Mouse (Mus musculus): ENCODE results near the gene Shroom1. TPM values are rescaled to one million over a fixed set of nuclear protein-coding genes. Genes with fewer than 3 reads are reported as not detected.

Gene Shroom1
- polyA plus RNA-seq, 1 experiment from 2014 or later, result 2.4 TPM

DNA sequence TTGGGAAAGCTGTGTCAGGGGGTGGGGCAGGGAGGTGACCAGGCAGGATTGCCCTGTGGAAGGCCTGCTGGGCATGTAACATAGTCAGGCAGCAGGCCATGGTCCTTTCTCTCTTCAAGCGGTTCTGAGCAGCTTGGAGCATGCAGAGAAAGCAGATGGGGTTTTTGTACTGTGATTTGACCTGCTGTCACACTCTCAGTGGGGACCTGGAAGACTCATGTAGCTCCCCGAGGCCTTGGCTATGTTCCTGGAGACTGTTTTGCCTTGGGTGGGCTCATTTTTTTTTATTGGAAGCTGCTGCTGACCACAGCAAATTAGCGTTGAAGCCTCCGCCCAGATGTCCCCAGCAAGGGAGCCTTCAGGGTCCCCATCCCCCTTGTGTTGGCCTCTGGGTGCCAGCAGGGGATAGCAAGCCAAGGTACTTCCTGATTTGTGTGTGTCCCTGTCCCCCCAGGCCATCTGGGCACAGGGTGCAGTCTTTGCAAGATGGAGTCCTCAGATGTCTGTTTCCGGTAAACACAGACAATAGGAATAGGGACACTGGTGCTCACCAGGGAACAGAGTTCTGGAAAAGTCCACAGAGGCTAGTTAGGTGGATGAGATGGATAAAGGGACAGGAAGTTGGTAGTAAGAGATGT, 48.1 kb downstream of the Shroom1 start:
- no peak overlapping the region for H3K9ac ChIP-seq (replicated peaks)
- H3K27me3 ChIP-seq, result peaks cover 39% of the 10 kb centered on the region
- peaks cover 8% of the 10 kb centered on the region for H3K4me1 ChIP-seq
- H3K36me3 ChIP-seq, result no peaks in the 10 kb centered on the region
- WGBS, result 73% methylated on average over 5 of the region's 5 CpGs
- no peaks in the 10 kb centered on the region for H3K9me3 ChIP-seq
- no peak overlapping the region for H3K4me3 ChIP-seq
- no peak for ATAC-seq (ENCODE audit: low FRiP score, low read depth)
- no peak overlapping the region for H3K4me2 ChIP-seq (replicated peaks)
- no peak overlapping the region for H3K27ac ChIP-seq (replicated peaks)

DNA sequence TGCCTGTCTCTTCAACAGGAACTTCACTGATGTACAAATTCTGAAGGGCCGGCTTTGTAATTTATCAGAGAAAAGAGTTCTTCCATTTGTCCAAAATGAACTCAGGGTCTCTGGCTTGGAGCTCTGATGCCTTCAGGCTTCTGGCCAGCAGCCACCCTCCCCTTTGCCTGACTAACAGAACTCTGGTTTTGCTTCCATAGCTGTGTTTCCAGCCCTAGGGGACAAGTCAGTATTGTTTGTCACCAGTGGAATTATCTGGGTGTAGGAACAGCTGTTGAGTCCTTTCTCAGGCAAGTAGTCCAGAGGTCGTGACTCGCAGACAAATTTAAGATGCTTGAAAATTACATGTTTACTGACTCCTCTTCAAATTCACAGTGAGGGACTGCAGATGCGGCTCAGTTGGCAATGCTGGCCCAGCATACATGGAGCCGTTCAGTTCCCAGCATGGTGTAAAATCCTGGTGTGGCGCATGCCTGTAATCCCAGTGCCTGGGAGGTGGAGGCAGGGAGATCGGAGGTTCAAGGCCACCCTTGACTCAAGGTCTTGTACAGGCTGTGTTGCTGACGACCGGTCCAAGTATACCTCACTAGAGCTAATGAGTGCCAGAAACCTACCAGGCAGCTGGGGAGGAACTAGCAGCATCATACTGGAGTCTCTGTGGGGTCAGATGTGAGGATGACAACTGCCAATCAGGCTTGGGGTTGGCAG, 50.2 kb downstream of the Shroom1 start:
- Histone ChIP-seq H3K9me3 (no peaks in the 10 kb centered on the region), H3K9ac (replicated peaks) (no peak overlapping the region), H3K27me3 (peaks cover 23% of the 10 kb centered on the region), H3K4me1 (no peaks in the 10 kb centered on the region), H3K4me2 (replicated peaks) (no peak overlapping the region), H3K27ac (replicated peaks) (no peak overlapping the region), H3K4me3 (no peak overlapping the region), H3K36me3 (no peaks in the 10 kb centered on the region)
- no peak for ATAC-seq (ENCODE audit: low FRiP score, low read depth)
- WGBS, result 87% methylated on average over 9 of the region's 9 CpGs

DNA sequence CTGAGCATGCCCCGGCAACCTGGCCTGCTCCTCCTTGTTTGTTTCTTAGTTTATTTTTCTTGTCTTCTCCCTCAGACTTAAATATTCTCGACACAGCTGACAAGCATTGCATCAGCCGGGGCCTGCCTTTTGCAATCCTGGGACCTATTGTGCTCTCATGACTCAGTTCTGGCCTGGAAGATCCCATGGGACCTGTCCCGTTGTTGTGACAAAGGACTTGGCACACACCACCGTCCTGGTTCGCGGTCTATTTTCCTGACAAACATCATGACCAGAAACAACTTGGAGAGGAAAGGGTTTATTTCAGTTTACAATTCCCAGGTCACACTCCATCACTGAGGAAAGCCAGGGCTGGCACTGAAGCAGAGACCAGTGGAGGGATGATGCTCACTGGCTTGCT, 51.1 kb downstream of the Shroom1 start:
- no peak overlapping the region for H3K27ac ChIP-seq (replicated peaks)
- ATAC-seq (ENCODE audit: low FRiP score, low read depth), result no peak
- 68% methylated on average over 7 of the region's 7 CpGs for WGBS
- peaks cover 22% of the 10 kb centered on the region for H3K27me3 ChIP-seq
- no peaks in the 10 kb centered on the region for H3K9me3 ChIP-seq
- H3K36me3 ChIP-seq, result no peaks in the 10 kb centered on the region
- no peak overlapping the region for H3K4me2 ChIP-seq (replicated peaks)
- H3K4me3 ChIP-seq, result no peak overlapping the region
- H3K9ac ChIP-seq (replicated peaks), result no peak overlapping the region
- no peaks in the 10 kb centered on the region for H3K4me1 ChIP-seq

DNA sequence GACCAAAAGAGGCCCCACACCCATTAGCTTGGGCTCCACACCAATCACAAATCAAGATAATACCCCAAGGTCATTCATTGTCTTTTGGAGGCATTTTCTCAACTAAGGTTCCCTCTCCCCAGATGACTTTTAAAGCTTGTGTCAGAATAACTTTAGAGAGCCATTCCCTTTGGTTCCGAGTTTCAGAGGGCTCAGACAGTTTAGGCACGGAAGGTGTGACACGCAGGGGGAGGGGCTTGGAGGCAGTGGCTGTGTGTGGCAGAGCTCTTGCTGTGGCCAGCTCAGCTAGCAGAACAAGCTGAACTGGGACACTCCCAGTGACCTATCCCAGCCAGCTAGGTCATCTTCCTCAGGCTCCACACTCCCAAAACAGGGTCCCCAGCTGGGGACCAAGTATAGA, 51.6 kb downstream of the Shroom1 start:
- Histone ChIP-seq H3K27me3 (peaks cover 18% of the 10 kb centered on the region), H3K9me3 (no peaks in the 10 kb centered on the region), H3K4me3 (no peak overlapping the region), H3K9ac (replicated peaks) (no peak overlapping the region), H3K36me3 (no peaks in the 10 kb centered on the region), H3K4me2 (replicated peaks) (no peak overlapping the region), H3K27ac (replicated peaks) (no peak overlapping the region), H3K4me1 (no peaks in the 10 kb centered on the region)
- ATAC-seq (ENCODE audit: low FRiP score, low read depth), result no peak
- WGBS, result 55% methylated on average over 3 of the region's 3 CpGs

DNA sequence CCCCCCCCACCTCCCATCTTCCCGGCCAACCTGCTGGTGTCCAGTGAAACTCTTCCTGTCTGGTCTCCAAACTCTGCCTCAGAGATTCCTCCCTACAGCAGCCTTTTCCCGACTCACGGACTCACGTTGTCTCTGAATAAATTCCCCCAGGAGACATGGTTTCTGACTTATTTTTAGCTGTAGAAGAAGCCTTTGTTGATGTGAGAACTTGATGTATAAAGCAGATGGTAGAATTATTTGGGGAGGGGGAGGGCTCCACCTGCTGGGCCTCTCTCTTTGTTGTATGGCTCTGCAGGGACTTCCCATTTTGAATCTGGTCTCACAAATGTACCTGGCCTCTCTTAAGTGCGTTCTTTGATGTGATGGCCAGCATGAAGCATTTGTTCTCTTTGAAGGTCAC, 53.3 kb downstream of the Shroom1 start:
- no peaks in the 10 kb centered on the region for H3K9me3 ChIP-seq
- H3K9ac ChIP-seq (replicated peaks), result no peak overlapping the region
- no peak overlapping the region for H3K4me2 ChIP-seq (replicated peaks)
- WGBS, result 60% methylated on average over 5 of the region's 5 CpGs
- no peak for ATAC-seq (ENCODE audit: low FRiP score, low read depth)
- H3K4me3 ChIP-seq, result no peak overlapping the region
- H3K27ac ChIP-seq (replicated peaks), result no peak overlapping the region
- H3K4me1 ChIP-seq, result no peaks in the 10 kb centered on the region
- H3K36me3 ChIP-seq, result no peaks in the 10 kb centered on the region
- peaks cover 8% of the 10 kb centered on the region; the same call in 1 of the 2 replicates for H3K27me3 ChIP-seq

DNA sequence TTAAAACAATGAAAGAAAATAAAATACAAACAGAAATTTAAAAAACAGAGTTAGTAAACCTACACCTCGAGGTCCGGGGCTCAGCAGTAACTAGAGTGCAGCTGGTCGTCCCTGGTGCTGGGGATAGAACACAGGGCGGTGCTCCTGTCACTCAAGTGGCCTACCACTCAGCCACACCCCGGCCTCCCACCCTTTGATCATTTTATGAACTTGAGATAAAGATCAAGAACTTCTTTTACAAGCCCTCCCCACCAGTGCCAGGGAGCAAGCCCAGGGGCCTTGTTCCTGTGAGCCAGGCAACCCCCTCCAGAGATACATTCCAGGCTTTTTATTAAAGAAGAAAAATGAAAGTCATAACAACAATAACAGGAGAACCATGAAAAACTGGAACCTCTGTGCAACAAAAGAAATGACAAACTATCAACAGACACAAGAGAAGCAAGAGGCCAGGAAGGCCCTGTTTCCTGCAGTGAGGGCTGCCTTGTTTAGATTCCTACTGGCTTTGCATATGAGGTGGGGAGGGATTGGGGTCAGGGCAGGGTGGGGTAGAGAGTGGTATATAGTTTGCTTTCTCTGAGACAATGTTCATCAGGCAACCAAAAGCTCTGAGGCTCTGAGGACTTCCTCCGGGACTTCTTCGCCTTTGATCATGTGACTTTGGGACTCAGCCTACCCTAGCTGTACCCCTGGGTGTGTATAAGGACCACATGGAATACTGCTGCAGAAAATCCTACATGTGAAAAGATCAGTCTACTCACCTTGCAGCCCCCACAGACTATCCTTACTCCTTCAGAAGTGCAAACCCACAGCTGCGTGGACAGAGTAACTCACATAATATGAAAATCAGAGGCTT, 60.0 kb downstream of the Shroom1 start:
- no peak overlapping the region for H3K27ac ChIP-seq (replicated peaks)

More for the DNA sequence above, 60.0 kb downstream of the Shroom1 start:
- H3K4me2 ChIP-seq (replicated peaks), result no peak overlapping the region
- peaks cover 25% of the 10 kb centered on the region for H3K4me1 ChIP-seq
- H3K9me3 ChIP-seq, result no peaks in the 10 kb centered on the region
- H3K9ac ChIP-seq (replicated peaks), result no peak overlapping the region
- H3K36me3 ChIP-seq, result no peaks in the 10 kb centered on the region
- 61% methylated on average over 8 of the region's 8 CpGs for WGBS
- peaks cover 50% of the 10 kb centered on the region for H3K27me3 ChIP-seq
- no peak overlapping the region for H3K4me3 ChIP-seq
- no peak for ATAC-seq (ENCODE audit: low FRiP score, low read depth)

Small RNAs within 50 kb of the gene (microRNA-seq; reads per million reads assigned to microRNA genes)
- gene Mir6920, result not detected

Other genes with a start within 250 kb of the Shroom1 start
- 87.6 and 90.6 TPM in 2 replicates for gene Hspa4, start 156.7 kb upstream of the Shroom1 start, polyA plus RNA-seq (2016; fragmentation: Nextera tagmentation; extraction: Ambion mirVana)
- 17.5 and 19.3 TPM in 2 replicates for gene Zcchc10, start 132.5 kb upstream of the Shroom1 start, polyA plus RNA-seq (2016; fragmentation: Nextera tagmentation; extraction: Ambion mirVana)
- gene Aff4, start 106.4 kb upstream of the Shroom1 start, polyA plus RNA-seq (2016; fragmentation: Nextera tagmentation; extraction: Ambion mirVana), result 77.4 and 98.0 TPM in 2 replicates
- gene Leap2, start 34.0 kb upstream of the Shroom1 start, polyA plus RNA-seq (2016; fragmentation: Nextera tagmentation; extraction: Ambion mirVana), result not detected in 2 replicates
- 540 and 574 TPM in 2 replicates for gene Uqcrq, start 26.4 kb upstream of the Shroom1 start, polyA plus RNA-seq (2016; fragmentation: Nextera tagmentation; extraction: Ambion mirVana)
- gene Gdf9, start 26.2 kb upstream of the Shroom1 start, polyA plus RNA-seq (2016; fragmentation: Nextera tagmentation; extraction: Ambion mirVana), result 3.0 and 3.3 TPM in 2 replicates
- gene Gm10447, start 95 bp upstream of the Shroom1 start, polyA plus RNA-seq (2016; fragmentation: Nextera tagmentation; extraction: Ambion mirVana), result not detected in 2 replicates
- gene Gm9837, start 13.3 kb downstream of the Shroom1 start, polyA plus RNA-seq (2016; fragmentation: Nextera tagmentation; extraction: Ambion mirVana), result not detected in 2 replicates
- gene Gm9945, start 23.0 kb downstream of the Shroom1 start, polyA plus RNA-seq (2016; fragmentation: Nextera tagmentation; extraction: Ambion mirVana), result not detected in 2 replicates
- 0.39 and 0.77 TPM in 2 replicates for gene Sowaha, start 23.1 kb downstream of the Shroom1 start, polyA plus RNA-seq (2016; fragmentation: Nextera tagmentation; extraction: Ambion mirVana)
- gene Sept8, start 62.1 kb downstream of the Shroom1 start, polyA plus RNA-seq (2016; fragmentation: Nextera tagmentation; extraction: Ambion mirVana), result 14.3 and 17.1 TPM in 2 replicates
- 127 and 151 TPM in 2 replicates for gene Kif3a, start 110.2 kb downstream of the Shroom1 start, polyA plus RNA-seq (2016; fragmentation: Nextera tagmentation; extraction: Ambion mirVana)
- 2.2 and 3.2 TPM in 2 replicates for gene Il4, start 161.5 kb downstream of the Shroom1 start, polyA plus RNA-seq (2016; fragmentation: Nextera tagmentation; extraction: Ambion mirVana)
- not detected in 2 replicates for gene Il13, start 177.5 kb downstream of the Shroom1 start, polyA plus RNA-seq (2016; fragmentation: Nextera tagmentation; extraction: Ambion mirVana)

All from midbrain, embryonic 12.5 days (tissue).